20 mouse cellular contexts compared by ENCODE assay signal in the genomic region with DNA sequence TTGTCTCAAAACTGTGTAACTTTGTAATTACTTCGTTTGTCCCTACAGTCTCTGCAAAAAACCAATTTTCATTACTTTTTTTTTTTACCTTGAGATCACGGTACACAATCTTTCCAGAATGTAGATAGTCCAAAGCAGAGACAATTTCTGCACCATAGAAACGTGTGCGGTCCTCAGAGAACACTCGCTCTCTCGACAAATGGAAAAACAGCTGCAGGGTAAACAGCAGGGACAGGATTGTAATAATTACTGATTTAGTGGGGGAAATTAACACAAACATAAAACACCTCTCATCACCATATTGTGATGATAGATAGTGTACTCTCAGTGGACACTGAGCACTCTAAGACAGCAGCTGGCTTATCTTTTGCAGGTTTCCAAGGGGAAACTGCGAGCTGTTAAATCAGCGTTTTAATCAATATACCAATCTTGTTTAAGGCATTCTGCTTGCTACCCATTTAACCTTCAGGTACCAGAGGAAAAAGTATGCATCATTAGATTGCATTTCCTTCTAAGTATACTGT.
DNase-seq lines count a peak whose midpoint lies in the region; ATAC-seq and TF ChIP-seq lines count a peak whose summit lies in the region.
"Had no signal": no experiment of that assay in that cellular context is flagged by ENCODE, and none has a peak within 500 bp of the region (broad histone marks: within the 10 kb centered on the region; RNA-seq: fewer than 3 reads in every experiment).

No protein-coding gene starts in this region.

- ATAC-seq in hindbrain, embryonic 14.5 days (ENCODE audit: low FRiP score): peak; percentile 68; the same call in 1 of the 2 replicates
- ATAC-seq in hindbrain, embryonic 11.5 days (ENCODE audit: low FRiP score): no peak
- no peak for ATAC-seq in midbrain, embryonic 14.5 days (ENCODE audit: low FRiP score, low TSS enrichment)
- no peak for ATAC-seq in midbrain, embryonic 13.5 days
- peak; percentile 65; the same call in 1 of the 2 replicates for ATAC-seq in neural tube, embryonic 13.5 days (ENCODE audit: low read depth)
- ATAC-seq: forebrain, embryonic 13.5 days; forebrain, embryonic 15.5 days had no signal

- H3K27ac ChIP-seq in hindbrain, embryonic 14.5 days: no peak overlapping the region
- no peak overlapping the region for H3K27ac ChIP-seq in hindbrain, embryonic 11.5 days (ENCODE audit: low read depth, low read length)
- no peak overlapping the region for H3K27ac ChIP-seq in midbrain, embryonic 14.5 days (replicated peaks; ENCODE audit: low read depth, low read length)
- no peak overlapping the region for H3K27ac ChIP-seq in midbrain, embryonic 13.5 days
- no peak overlapping the region for H3K27ac ChIP-seq in neural tube, embryonic 13.5 days (replicated peaks)
- H3K27ac ChIP-seq: embryonic facial prominence, embryonic 10.5 days; embryonic facial prominence, embryonic 12.5 days; forebrain, embryonic 13.5 days; forebrain, embryonic 15.5 days had no signal

- no peaks in the 10 kb centered on the region for H3K27me3 ChIP-seq in hindbrain, embryonic 14.5 days (ENCODE audit: control insufficient read depth, insufficient read depth, low read length)
- H3K27me3 ChIP-seq in hindbrain, embryonic 11.5 days (ENCODE audit: control insufficient read depth, insufficient read depth, low read length): no peaks in the 10 kb centered on the region
- no peaks in the 10 kb centered on the region for H3K27me3 ChIP-seq in midbrain, embryonic 14.5 days (ENCODE audit: control insufficient read depth, insufficient read depth, low read length)
- no peaks in the 10 kb centered on the region for H3K27me3 ChIP-seq in midbrain, embryonic 13.5 days
- H3K27me3 ChIP-seq in neural tube, embryonic 13.5 days: no peaks in the 10 kb centered on the region
- H3K27me3 ChIP-seq: embryonic facial prominence, embryonic 12.5 days; forebrain, embryonic 13.5 days; forebrain, embryonic 15.5 days had no signal

- TF ChIP-seq CTCF in brain, embryonic 14.5 days (IDR thresholded peaks at IDR 0.05; ENCODE audit: borderline replicate concordance, extremely low read depth, insufficient read depth, insufficient read length): no peak

- H3K4me3 ChIP-seq in hindbrain, embryonic 14.5 days (replicated peaks; ENCODE audit: low read length): no peak overlapping the region
- H3K4me3 ChIP-seq in hindbrain, embryonic 11.5 days (ENCODE audit: low read depth, low read length): no peak overlapping the region
- H3K4me3 ChIP-seq in midbrain, embryonic 14.5 days (replicated peaks; ENCODE audit: low read depth, low read length): no peak overlapping the region
- H3K4me3 ChIP-seq in midbrain, embryonic 13.5 days (replicated peaks): no peak overlapping the region
- H3K4me3 ChIP-seq in neural tube, embryonic 13.5 days: no peak overlapping the region
- H3K4me3 ChIP-seq: embryonic facial prominence, embryonic 10.5 days; embryonic facial prominence, embryonic 12.5 days; forebrain, embryonic 13.5 days; forebrain, embryonic 15.5 days had no signal

- intact Hi-C loops in heart, postnatal 36 days (cut with DNase I): no loop called here

- no peak for TF ChIP-seq POLR2A in brain, embryonic 14.5 days (IDR thresholded peaks at IDR 0.05; ENCODE audit: borderline replicate concordance, extremely low read depth, insufficient read depth, insufficient read length, poor library complexity, severe bottlenecking)

- no peak overlapping the region for H3K4me2 ChIP-seq in hindbrain, embryonic 14.5 days (replicated peaks)
- H3K4me2 ChIP-seq in hindbrain, embryonic 11.5 days (replicated peaks; ENCODE audit: low read depth, low read length): no peak overlapping the region
- H3K4me2 ChIP-seq in midbrain, embryonic 14.5 days (ENCODE audit: low read length): no peak overlapping the region
- H3K4me2 ChIP-seq in midbrain, embryonic 13.5 days (replicated peaks): no peak overlapping the region
- H3K4me2 ChIP-seq in neural tube, embryonic 13.5 days: no peak overlapping the region
- H3K4me2 ChIP-seq: embryonic facial prominence, embryonic 12.5 days; forebrain, embryonic 13.5 days; forebrain, embryonic 15.5 days had no signal

- no peak overlapping the region for H3K9ac ChIP-seq in hindbrain, embryonic 14.5 days
- no peak overlapping the region for H3K9ac ChIP-seq in hindbrain, embryonic 11.5 days (ENCODE audit: low read depth, low read length)
- no peak overlapping the region for H3K9ac ChIP-seq in midbrain, embryonic 14.5 days (replicated peaks; ENCODE audit: low read length)
- H3K9ac ChIP-seq in midbrain, embryonic 13.5 days (replicated peaks): no peak overlapping the region
- H3K9ac ChIP-seq in neural tube, embryonic 13.5 days: no peak overlapping the region
- H3K9ac ChIP-seq: embryonic facial prominence, embryonic 12.5 days; forebrain, embryonic 13.5 days; forebrain, embryonic 15.5 days had no signal

- 50% methylated on average over 8 of the region's 8 CpGs for WGBS in hindbrain, embryonic 14.5 days
- 86% methylated on average over 8 of the region's 8 CpGs for WGBS in hindbrain, embryonic 11.5 days
- 65% methylated on average over 8 of the region's 8 CpGs for WGBS in midbrain, embryonic 14.5 days
- 70% methylated on average over 8 of the region's 8 CpGs for WGBS in midbrain, embryonic 13.5 days
- WGBS in neural tube, embryonic 13.5 days: 52% methylated on average over 8 of the region's 8 CpGs

- 0 out of 2 replicates have a peak, but pooled peaks cover under 1% of the 10 kb centered on the region for H3K36me3 ChIP-seq in hindbrain, embryonic 14.5 days (replicated peaks; ENCODE audit: control insufficient read depth, insufficient read depth)
- H3K36me3 ChIP-seq in hindbrain, embryonic 11.5 days (ENCODE audit: control insufficient read depth, insufficient read depth, low read length): no peaks in the 10 kb centered on the region
- H3K36me3 ChIP-seq in midbrain, embryonic 14.5 days (ENCODE audit: control insufficient read depth, insufficient read depth, low read length): peaks cover 2% of the 10 kb centered on the region; the same call in 1 of the 2 replicates
- peaks cover under 1% of the 10 kb centered on the region for H3K36me3 ChIP-seq in midbrain, embryonic 13.5 days
- H3K36me3 ChIP-seq in neural tube, embryonic 13.5 days: peaks cover 5% of the 10 kb centered on the region
- H3K36me3 ChIP-seq: embryonic facial prominence, embryonic 12.5 days had no signal

- no peak for DNase-seq in hindbrain, embryonic 14.5 days (ENCODE audit: low spot score)
- DNase-seq in hindbrain, embryonic 11.5 days (ENCODE audit: low spot score): no peak
- DNase-seq in midbrain, embryonic 14.5 days: peak; percentile 24
- DNase-seq in neural tube, embryonic 10.5 days (ENCODE audit: extremely low spot score, low spot score): no peak
- DNase-seq in brain, embryonic 14.5 days (ENCODE audit: low read depth): peak; percentile 25
- no peak for DNase-seq in heart, postnatal 36 days
- DNase-seq: adrenal gland, adult 2 months; adrenal gland, postnatal 10 days; adrenal gland, postnatal 25 days; cerebellum, adult 11-12 months; cerebellum, adult 2 months; cerebellum, adult 9-10 months; cerebellum, postnatal 10 days; cerebellum, postnatal 25 days had no signal

- no peaks in the 10 kb centered on the region for H3K9me3 ChIP-seq in hindbrain, embryonic 14.5 days (ENCODE audit: control insufficient read depth, low read length)
- H3K9me3 ChIP-seq in hindbrain, embryonic 11.5 days (ENCODE audit: control insufficient read depth, low read length): no peaks in the 10 kb centered on the region
- no peaks in the 10 kb centered on the region for H3K9me3 ChIP-seq in midbrain, embryonic 14.5 days (ENCODE audit: control insufficient read depth, low read length)
- no peaks in the 10 kb centered on the region for H3K9me3 ChIP-seq in midbrain, embryonic 13.5 days
- no peaks in the 10 kb centered on the region for H3K9me3 ChIP-seq in neural tube, embryonic 13.5 days
- H3K9me3 ChIP-seq: embryonic facial prominence, embryonic 10.5 days; embryonic facial prominence, embryonic 12.5 days; forebrain, embryonic 13.5 days; forebrain, embryonic 15.5 days had no signal

- H3K4me1 ChIP-seq in hindbrain, embryonic 14.5 days (replicated peaks; ENCODE audit: control insufficient read depth, insufficient read depth, low read length): 0 out of 2 replicates have a peak, but pooled peaks cover 4% of the 10 kb centered on the region
- H3K4me1 ChIP-seq in hindbrain, embryonic 11.5 days (replicated peaks; ENCODE audit: control insufficient read depth, insufficient read depth, low read length): no peaks in the 10 kb centered on the region
- H3K4me1 ChIP-seq in midbrain, embryonic 14.5 days (ENCODE audit: control insufficient read depth, insufficient read depth, low read length): no peaks in the 10 kb centered on the region
- no peaks in the 10 kb centered on the region for H3K4me1 ChIP-seq in midbrain, embryonic 13.5 days (replicated peaks)
- peaks cover 4% of the 10 kb centered on the region; the same call in 1 of the 2 replicates for H3K4me1 ChIP-seq in neural tube, embryonic 13.5 days (replicated peaks)
- H3K4me1 ChIP-seq: embryonic facial prominence, embryonic 10.5 days; embryonic facial prominence, embryonic 12.5 days; forebrain, embryonic 13.5 days; forebrain, embryonic 15.5 days had no signal

Comparison
In these comparisons a context has a peak if more than half of its experiments do, and no peak if none do; other contexts are left out.
1. ATAC-seq: peak in hindbrain, embryonic 14.5 days (single experiment) and neural tube, embryonic 13.5 days (single experiment); none in hindbrain, embryonic 11.5 days (single experiment), midbrain, embryonic 14.5 days (single experiment) and midbrain, embryonic 13.5 days (single experiment).
2. DNase-seq: peak in midbrain, embryonic 14.5 days (single experiment) and brain, embryonic 14.5 days (single experiment); none in hindbrain, embryonic 14.5 days (single experiment), hindbrain, embryonic 11.5 days (single experiment), neural tube, embryonic 10.5 days (single experiment) and heart, postnatal 36 days (0 of 2).